Mouse (Mus musculus) ES-E14 (cell line): Measurements from ENCODE around the gene Erc2. TPM values are rescaled to one million over a fixed set of nuclear protein-coding genes. Genes with fewer than 3 reads are reported as not detected.
A peak's percentile ranks its signal among the peaks of the same experiment; 100 is the strongest.

ENCODE experiments used
- DNase-seq: peaks from one replicate; pipeline ENCODE4 v3.0.0-alpha.2; 2013; ENCODE audit warnings: low read depth, low spot score
- H3K27ac ChIP-seq: 2 replicates; pipeline ENCODE4 v1.5.1; 2012; ENCODE audit warnings: low read depth, mild to moderate bottlenecking, low read length, moderate library complexity, mixed read lengths; ENCODE audit not compliant: poor library complexity, insufficient read depth, severe bottlenecking
- H3K36me3 ChIP-seq: 2 replicates; pipeline ENCODE4 v1.6.1; 2012; ENCODE audit warnings: mild to moderate bottlenecking, low read length, moderate library complexity, mixed read lengths; ENCODE audit not compliant: control insufficient read depth, poor library complexity, insufficient read depth, severe bottlenecking
- H3K4me1 ChIP-seq, 2 experiments: fragments of 150-350 bp in 1 of 2; sonication (generic) in 1 of 2; 2 replicates each; pipeline ENCODE4 v1.6.1; 2012; ENCODE audit warnings: low read length in 2 of 2, mild to moderate bottlenecking in 1 of 2, mixed read lengths in 1 of 2; ENCODE audit not compliant: control insufficient read depth in 2 of 2, insufficient read depth in 2 of 2, poor library complexity in 1 of 2
- H3K4me3 ChIP-seq, 2 experiments: fragments of 150-350 bp in 1 of 2; sonication (generic) in 1 of 2; 2 replicates each; pipeline ENCODE4 v1.5.1; 2012; ENCODE audit warnings: low read length in 2 of 2, low read depth in 1 of 2, mild to moderate bottlenecking in 1 of 2, mixed read lengths in 1 of 2; ENCODE audit not compliant: insufficient read depth in 1 of 2, poor library complexity in 1 of 2, severe bottlenecking in 1 of 2
- H3K9ac ChIP-seq: 2 replicates; pipeline ENCODE4 v1.6.1; 2012; ENCODE audit warnings: low read depth, mild to moderate bottlenecking, low read length, mixed read lengths; ENCODE audit not compliant: poor library complexity, insufficient read depth, severe bottlenecking
- H3K9me3 ChIP-seq: fragments of 150-350 bp; sonication (generic); 2 replicates; pipeline ENCODE4 v1.6.1; 2012; ENCODE audit warnings: low read depth, mild to moderate bottlenecking, low read length; ENCODE audit not compliant: control insufficient read depth, insufficient read depth
- CHD2 ChIP-seq: IDR thresholded peaks from 2 replicates; pipeline ENCODE4 v1.6.1; 2014; ENCODE audit warnings: mild to moderate bottlenecking, low read depth, low read length, inconsistent platforms
- HCFC1 ChIP-seq: IDR thresholded peaks from 2 replicates; pipeline ENCODE4 v1.6.1; 2012; ENCODE audit warnings: low read length, inconsistent platforms, borderline replicate concordance; ENCODE audit not compliant: insufficient read depth
- MAFK ChIP-seq: IDR thresholded peaks from 2 replicates; pipeline ENCODE4 v1.6.1; 2014; ENCODE audit warnings: mild to moderate bottlenecking, low read depth, low read length, inconsistent platforms; ENCODE audit not compliant: insufficient read depth
- ZC3H11A ChIP-seq: IDR thresholded peaks from 2 replicates; pipeline ENCODE4 v1.6.1; 2012; ENCODE audit warnings: low read depth, mild to moderate bottlenecking, inconsistent platforms, low read length, borderline replicate concordance
- ZNF384 ChIP-seq: IDR thresholded peaks from 2 replicates; pipeline ENCODE4 v1.6.1; 2012; ENCODE audit warnings: low read depth, low read length, inconsistent platforms
- in situ Hi-C, 2 experiments: fragments of 600-800 bp; cut with MboI; formaldehyde crosslinking; loops; one replicate each; pipeline ENCODE4 v1.15.1; 2025; ENCODE audit warnings: low sequenced_read_pairs in 2 of 2, inconsistent platforms in 1 of 2; ENCODE audit not compliant: unreplicated experiment in 2 of 2
- total RNA-seq: library from RNA; depleted of rRNA; stranded (reverse); fragments of 300-350 nt; gene quantifications from 2 replicates; pipeline ENCODE4 v1.2.3, GENCODE M21; 2012

Gene Erc2
- total RNA-seq, 1 experiment = 9.1 TPM

DNA sequence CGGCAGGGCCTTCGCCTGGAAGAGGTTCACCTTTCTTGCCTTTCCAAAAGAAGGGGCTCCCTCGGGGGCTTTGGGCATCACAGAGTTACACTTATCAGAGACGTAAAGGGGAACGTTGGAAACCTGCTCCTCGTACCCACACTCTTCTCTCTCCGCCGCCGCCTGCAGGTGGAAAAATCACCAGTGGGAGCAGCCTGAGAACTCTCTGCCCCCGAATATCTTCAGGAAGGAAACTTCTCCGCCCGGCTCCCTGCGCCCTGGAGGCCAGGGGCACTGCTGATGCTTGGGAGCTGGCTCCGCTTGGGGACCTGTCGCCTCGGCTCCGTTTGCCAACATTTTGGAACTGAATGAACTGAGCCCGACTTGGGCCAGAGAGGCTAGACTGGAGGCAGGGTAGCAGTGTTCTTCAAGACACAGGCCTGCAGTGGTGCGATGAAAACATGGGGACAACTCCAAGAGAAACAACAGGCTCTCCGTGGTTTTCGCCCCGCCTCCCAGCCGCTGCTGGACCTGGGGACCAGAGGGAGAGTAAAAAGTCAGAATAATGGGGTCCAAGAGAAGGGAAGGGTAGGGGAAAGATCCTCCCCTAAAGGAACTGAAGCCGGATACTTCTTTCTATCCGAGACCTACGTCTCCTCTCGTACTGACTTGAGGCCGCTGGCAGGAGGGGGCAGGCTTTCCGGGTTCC, 888.3 kb downstream of the Erc2 start:
- no peak for DNase-seq
- H3K4me1 ChIP-seq = peaks cover 0 to 3% of the 10 kb centered on the region in 2 experiments; a peak in 1 of 4 replicates
- no peak for TF ChIP-seq MAFK
- no peak for TF ChIP-seq HCFC1
- no peak for TF ChIP-seq ZC3H11A
- no peak for TF ChIP-seq ZNF384
- TF ChIP-seq CHD2 = no peak
- no peaks in the 10 kb centered on the region for H3K36me3 ChIP-seq
- no peak overlapping the region for H3K9ac ChIP-seq
- H3K4me3 ChIP-seq = peak overlapping the region; percentile 22 to 49; a peak in 3 of 4 replicates
- in situ Hi-C loops = loop anchor here in 1 of 2 experiments (25.0 kb wide), 2 partner anchors 573 to 698 kb away; no protein-coding TSS in a partner anchor
- H3K27ac ChIP-seq = no peak overlapping the region
- H3K9me3 ChIP-seq = no peaks in the 10 kb centered on the region

DNA sequence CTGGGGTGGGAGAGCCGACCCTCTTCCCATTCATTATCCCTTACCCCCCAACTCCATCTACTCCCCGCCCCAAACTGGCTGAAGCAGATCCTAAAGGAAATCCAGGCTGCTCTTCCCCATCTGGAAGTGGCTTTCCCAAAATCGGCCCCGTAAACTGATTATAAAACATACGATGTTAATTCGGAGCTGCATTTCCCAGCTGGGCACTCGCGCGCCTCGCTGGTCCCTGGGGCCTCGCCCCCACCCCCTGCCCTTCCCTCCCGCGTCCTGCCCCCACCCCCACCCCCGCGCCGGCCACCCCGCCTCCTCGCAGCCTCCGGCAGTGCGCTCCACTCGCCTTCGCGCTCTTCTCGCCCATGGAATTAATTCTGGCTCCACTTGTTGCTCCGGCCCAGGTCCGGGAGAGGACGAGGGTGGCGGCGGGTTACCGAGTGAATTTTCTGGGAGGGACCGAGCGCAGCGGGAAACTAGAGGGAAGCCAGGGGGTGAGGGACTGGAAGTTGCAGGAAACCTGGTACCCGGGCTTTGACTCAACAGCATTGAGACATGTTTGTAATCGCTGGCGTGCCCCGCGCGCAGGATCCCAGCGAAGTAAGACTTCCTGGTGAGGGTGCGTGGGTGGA, 888.9 kb downstream of the Erc2 start:
- peaks cover 0 to 3% of the 10 kb centered on the region in 2 experiments; a peak in 1 of 4 replicates for H3K4me1 ChIP-seq
- H3K36me3 ChIP-seq = no peaks in the 10 kb centered on the region
- TF ChIP-seq CHD2 (no peak), ZNF384 (no peak), ZC3H11A (no peak), MAFK (no peak)
- no peak for DNase-seq
- in situ Hi-C loops = loop anchor here in 1 of 2 experiments (25.0 kb wide), 2 partner anchors 574 to 699 kb away; no protein-coding TSS in a partner anchor
- H3K27ac ChIP-seq = no peak overlapping the region
- H3K9me3 ChIP-seq = no peaks in the 10 kb centered on the region
- peak overlapping the region; percentile 39 to 49 for H3K4me3 ChIP-seq
- no peak overlapping the region for H3K9ac ChIP-seq

DNA sequence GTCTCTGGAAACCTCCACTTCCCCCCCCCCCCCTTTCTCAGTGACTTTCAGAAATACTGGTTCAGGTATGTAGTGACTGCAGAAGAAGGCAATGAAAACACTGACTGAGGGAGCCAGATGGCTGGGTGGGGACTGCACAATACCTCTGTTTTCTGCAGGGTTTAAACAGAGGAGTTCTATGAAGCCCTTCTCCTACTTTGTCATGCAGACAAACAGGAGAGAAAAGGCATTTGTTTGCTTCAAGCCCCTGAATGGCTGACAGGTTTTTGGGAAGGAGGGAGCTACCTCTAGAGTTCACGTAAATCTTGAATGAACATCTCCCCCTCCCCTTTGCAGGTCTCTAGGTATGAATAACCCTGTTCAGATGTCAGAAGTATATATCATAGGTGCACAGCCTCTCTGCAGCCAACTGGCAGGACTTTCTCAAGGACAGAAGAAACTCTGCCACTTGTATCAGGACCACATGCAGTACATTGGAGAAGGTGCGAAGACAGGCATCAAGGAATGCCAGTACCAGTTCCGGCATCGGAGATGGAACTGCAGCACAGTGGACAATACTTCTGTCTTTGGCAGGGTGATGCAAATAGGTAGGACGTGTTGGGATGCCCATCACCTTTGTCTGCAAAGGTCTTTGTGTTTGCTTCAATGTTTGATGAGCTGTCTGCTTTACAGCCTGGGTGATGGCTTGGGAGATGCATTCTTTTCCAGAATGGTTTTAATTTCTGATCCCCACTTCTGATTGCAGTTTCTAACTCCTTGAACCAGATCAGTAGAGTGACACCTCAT, 890.8 kb downstream of the Erc2 start:
- Histone ChIP-seq H3K27ac (no peak overlapping the region), H3K36me3 (no peaks in the 10 kb centered on the region), H3K4me3 (no peak overlapping the region), H3K9ac (no peak overlapping the region), H3K4me1 (peaks cover 0 to 3% of the 10 kb centered on the region in 2 experiments; a peak in 1 of 4 replicates), H3K9me3 (no peaks in the 10 kb centered on the region)
- DNase-seq = no peak
- in situ Hi-C loops = loop anchor here in 1 of 2 experiments (25.0 kb wide), 2 partner anchors 576 to 701 kb away; no protein-coding TSS in a partner anchor
- TF ChIP-seq HCFC1 (no peak), CHD2 (no peak), MAFK (no peak), ZC3H11A (no peak), ZNF384 (no peak)

DNA sequence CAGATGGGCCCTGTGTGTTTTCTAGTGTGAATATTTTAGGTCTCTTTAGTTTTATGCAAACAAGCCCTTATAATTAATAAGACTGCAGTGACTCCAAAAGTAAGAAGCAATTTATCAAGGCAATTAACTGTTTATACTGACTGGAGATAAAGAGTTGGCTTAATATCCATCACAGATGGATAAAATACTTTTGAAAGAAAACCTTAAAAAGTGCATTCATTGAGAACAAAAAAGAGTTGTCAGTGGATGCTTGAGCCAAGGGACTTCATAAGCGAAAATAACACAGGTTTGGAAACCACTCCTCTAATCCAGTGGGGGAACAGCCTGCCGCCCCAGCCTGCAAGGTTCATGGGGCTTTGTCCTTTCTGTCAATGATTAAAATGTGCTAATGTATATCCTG, 891.9 kb downstream of the Erc2 start:
- no peaks in the 10 kb centered on the region for H3K36me3 ChIP-seq
- H3K27ac ChIP-seq = no peak overlapping the region
- H3K4me1 ChIP-seq = peaks cover 0 to 4% of the 10 kb centered on the region in 2 experiments; a peak in 1 of 4 replicates
- no peak for DNase-seq
- H3K9me3 ChIP-seq = no peaks in the 10 kb centered on the region
- in situ Hi-C loops = loop anchor here in 1 of 2 experiments (25.0 kb wide), 2 partner anchors 577 to 702 kb away; no protein-coding TSS in a partner anchor
- no peak overlapping the region for H3K4me3 ChIP-seq
- H3K9ac ChIP-seq = no peak overlapping the region
- no peak for TF ChIP-seq MAFK
- TF ChIP-seq HCFC1 = no peak
- no peak for TF ChIP-seq ZNF384
- TF ChIP-seq ZC3H11A = no peak
- TF ChIP-seq CHD2 = no peak
